Mouse (Mus musculus): ENCODE measurements around the gene AU021092.

The AU021092 gene

DNA sequence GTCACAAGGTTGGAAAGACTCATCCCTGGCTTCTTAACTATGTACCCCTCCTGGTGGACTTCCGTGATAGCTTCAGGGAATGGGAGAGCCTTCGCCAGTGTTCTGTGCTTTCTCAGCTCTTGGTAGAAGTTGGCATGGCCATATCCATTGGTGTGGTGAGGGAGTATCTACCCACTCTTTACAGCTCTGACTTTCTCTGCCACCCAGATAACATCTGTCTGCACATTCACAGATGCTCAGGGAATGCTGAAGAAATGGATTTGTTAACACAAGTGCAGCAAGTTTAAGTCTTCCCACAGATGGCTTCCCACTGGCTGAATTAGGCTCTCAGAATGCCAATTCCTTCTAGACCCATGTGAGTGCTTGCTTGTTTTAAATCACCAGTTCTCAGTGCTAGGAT is 8.0 kb downstream of the AU021092 start:
- no peak for DNase-seq (ENCODE audit: extremely low spot score, low spot score)

DNA sequence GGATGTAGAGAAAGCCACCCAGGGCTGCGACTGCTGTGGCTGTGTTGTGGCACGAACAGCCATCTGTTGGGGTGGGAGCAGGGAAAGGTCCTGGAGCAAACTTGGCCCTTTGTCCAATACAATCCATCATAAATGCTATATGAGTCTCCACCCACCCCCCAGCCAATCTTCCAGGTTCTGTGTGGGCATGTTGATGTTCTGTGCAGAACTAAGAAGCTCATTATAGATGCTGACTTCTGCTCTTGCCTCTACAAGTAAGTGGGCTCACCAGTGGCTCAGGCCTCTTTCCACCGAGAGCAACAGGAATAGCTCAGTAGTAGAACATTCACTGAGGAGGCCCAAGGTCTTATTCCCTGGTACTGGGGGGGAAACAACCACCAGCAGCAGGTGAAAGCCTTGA is 9.9 kb downstream of the AU021092 start:
- no peak for DNase-seq (ENCODE audit: extremely low spot score, low spot score)

DNA sequence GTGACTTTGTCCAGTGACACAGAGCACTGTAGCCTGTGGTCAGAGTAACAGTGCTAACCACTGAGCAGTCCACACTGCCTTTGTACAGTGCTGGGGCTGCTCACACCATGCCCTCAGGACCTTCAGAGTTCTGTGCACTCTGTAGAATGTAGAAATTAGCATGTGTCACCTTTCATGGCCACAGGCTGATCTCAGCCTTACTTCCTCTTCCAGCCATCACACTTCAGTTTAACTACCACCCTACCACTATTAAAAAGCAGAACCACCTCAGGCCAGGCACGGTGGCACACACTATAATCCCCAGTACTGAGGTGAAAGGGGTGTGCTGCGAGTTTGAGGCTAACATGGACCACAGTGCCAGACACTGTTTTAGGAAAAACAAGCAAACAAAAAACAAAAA is 11.7 kb downstream of the AU021092 start:
- DNase-seq (ENCODE audit: extremely low spot score, low spot score): no peak

DNA sequence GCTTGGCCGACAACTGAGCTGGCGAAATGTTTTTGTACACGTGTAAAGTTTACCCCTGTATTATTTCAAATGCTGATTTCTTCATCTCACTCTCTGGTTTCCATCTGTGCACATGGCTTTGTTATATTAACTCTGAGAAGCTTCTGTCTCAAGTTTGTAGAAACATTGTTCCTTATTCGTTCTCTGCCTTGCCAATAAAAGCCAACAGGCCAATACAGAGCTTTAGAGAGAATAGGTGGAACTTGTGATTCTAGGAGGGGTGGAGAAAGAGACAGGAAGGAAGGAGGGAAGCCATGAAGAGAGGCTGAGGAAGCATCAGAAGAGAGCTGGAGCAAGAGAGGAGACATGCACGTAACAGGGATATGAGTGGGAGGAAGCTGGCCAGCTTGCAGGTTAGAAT is 16.0 kb downstream of the AU021092 start:
- DNase-seq (ENCODE audit: extremely low spot score, low spot score): no peak

DNA sequence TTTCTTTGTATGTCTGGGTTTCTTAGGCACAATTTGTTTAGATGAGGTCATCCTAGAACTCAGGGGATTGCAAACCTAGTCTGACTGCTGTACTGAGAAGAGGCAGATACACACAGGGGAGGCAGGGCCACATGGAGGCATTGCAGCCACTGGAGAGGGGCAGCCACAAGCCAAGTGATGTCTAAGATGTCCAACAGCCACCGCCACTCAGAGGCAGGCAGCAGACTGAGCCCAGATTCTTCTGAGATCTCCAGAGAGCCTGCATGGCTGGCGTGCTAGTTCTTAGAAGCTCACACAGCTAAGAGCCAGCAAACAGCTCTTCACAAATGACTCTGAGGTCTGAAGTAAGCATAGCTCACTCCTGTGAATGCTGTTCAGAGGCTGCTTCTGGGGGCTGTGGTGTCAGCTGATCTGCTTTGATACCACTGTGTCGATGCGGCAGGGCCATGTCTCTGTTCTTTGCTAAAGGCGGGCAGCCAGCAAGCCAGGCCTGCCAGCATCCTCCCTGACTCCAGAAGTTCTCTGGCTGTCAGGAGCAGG is 16.6 kb downstream of the AU021092 start:
- DNase-seq (ENCODE audit: extremely low spot score, low spot score): no peak

DNA sequence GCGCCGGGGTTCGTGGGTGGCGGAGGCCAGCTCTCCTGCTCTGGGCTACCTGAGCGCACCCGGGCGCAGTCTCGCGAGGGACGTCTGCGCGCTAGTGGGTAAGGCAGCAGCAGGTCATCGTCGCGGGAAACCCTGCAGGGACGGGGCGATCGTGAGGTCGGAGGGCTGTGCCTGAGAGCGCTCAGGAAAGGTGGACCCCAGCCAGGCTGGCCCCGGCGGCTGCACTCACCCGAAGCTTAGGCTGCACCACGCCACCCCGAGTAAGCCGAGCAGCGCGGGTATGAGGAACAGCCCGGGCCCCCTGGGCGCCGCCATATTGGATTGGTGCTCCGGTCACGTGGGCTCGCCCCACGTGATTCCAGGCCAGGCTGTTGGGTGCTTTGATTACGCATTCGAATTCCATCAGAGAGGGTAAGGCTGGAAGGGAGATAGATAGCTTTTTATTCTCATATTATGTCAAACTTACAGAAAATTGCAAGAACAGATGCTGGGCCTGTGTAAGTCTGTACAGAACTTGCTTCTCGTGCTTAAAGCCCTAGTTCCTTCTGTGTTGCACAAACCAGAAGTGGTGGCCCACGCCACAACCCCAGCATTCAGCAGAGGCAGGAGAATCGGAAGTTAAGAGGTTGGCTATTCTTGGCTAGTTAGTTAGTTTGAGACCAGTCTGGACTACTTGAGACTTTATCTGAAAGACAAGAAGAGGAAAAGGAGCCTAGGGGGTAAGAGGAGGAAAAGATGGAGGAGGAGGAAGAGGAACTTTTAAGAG is 18.2 kb downstream of the AU021092 start, which contains the start of gene Nagpa:
Gene Nagpa (minus strand): TSS at position 345 of the 766 bp plus-strand sequence.
- DNase-seq (ENCODE audit: extremely low spot score, low spot score): peak; percentile 81

DNA sequence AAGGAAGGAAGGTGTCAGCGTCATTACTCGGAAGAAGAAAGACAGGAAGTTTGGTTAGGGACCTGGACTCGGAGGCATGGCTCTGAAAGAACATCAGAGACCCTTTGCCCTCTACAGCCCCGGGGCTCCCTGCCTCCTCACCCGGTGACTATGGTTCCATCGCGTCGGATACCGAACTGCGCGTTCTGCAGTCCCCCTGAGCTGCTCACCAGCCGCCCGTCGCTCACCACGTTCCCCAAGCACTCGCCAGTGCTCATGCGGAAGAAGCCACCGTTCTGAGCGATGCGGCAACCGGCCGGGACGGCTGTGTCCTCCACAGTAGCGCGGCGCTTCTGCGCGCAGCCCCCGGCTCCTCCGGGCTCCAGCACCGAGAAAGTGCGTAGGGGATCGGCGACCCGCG is 18.9 kb downstream of the AU021092 start:
- no peak for DNase-seq (ENCODE audit: extremely low spot score, low spot score)

DNA sequence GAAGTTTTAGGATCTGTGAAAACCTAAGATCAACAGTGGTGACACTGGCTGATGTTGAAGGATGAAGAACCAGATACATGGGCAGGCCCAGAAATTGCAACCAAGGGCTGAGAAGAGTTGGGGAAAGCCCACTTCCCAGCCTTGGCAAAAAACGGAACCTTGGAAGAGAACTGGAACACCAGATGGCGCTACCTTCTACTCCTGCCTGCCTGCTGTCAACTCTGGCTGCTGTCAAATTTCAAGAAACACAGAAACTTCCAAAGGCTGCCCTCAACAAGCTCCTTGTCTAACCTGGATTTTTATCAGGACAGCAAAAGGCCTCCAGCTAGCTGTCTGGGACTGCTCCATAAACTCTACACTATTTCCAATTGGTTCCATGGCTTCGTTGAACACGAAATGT is 19.4 kb downstream of the AU021092 start:
- DNase-seq (ENCODE audit: extremely low spot score, low spot score): peak; percentile 27

DNA sequence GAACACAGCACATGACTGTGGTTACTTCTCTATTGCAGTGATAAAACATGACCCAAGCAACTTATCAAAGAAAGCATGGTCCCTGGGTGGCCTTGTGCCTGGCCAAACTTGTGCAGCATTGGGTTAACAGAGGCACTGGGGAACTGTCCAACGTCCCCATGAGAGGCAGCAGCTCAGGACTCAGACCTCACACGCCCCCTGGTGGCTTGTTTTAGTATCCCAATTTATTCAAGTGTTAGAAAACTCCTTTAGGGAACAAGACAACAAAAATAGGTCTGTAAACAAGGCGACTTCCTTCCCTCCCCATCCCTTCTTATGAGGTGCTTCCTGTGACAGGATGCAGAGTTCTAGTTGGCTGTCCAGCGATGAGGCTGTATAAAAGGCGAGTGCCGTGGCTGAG is 27.0 kb downstream of the AU021092 start:
- peak; percentile 35 for DNase-seq (ENCODE audit: extremely low spot score, low spot score)

DNA sequence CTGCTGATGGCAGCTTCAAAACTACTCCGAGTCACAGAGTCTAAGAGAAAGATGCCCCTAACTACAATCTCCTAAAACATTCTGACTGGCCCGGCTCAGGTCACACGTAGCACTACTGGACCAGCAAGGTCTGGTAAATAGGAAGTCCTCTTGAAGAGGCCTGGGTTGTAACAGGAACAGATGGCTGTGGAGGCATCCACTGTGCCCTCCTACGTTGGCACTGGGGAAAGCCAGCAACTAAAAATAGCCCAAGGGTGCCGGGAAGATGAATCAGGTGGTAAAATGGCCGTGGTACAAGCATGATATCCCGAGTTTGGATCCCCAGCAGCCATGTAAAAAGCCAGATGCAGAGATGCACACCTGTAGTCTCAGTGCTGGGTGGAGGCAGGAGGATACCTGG is 35.9 kb downstream of the AU021092 start:
- no peak for DNase-seq (ENCODE audit: extremely low spot score, low spot score)

DNA sequence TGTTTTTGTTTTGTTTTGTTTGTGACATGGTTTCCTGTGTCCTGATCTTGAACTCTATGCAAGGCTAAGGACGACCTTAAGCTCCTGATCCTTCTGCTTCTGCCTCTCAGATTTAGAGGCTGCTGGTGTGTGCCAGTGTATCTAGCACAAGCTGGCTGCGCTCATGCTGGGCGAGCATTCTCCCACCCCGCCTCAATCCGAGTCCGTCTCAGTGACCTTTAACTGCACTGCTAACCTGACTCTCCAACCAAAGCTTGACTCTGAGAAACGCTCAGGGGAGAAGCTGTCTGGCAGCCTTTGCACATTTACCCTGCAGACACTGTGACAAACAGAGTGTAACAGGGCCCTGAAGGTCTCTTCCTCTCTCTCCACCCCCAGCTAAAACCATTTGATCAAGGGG is 36.4 kb downstream of the AU021092 start:
- no peak for DNase-seq (ENCODE audit: extremely low spot score, low spot score)

DNA sequence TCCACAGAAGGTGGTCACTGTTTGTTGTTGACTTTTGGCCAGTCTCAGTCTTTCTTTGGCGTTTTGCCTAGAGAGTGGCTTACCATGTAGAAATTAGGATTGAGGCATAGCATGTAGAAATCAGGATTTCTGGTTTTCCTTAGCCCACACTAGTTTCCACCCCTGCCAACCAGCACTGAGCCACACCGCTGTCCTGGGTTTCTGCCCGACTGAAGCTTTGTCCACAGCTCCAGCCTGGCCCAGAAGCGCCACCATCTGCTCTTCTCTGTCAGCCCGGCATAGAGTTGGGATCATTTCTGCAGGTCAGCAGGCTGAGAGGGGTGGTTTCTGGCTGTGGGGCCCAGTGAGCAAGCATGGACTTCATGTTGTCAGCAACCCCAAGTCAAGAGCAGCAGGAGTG is 37.1 kb downstream of the AU021092 start:
- DNase-seq (ENCODE audit: extremely low spot score, low spot score): no peak

DNA sequence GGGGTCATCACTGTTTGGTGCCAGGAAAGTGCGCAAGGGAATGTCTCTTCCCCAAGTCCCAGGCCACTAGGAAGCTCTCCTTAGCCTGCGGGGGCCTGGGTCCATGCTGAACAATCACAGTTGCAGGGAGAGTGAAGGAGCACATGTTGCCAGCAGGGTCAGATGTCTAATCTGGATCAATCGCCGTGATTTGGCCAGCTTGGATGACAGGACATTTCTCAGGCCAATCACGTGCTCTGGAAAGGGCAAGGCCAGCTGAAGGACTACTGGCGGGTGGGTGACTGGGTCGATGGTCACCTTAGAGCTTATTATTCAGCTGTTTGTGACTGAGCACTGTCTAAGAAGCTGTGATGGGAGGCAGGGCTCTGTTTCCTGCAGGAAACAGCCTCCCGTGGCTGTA is 38.0 kb downstream of the AU021092 start:
- no peak for DNase-seq (ENCODE audit: extremely low spot score, low spot score)

DNA sequence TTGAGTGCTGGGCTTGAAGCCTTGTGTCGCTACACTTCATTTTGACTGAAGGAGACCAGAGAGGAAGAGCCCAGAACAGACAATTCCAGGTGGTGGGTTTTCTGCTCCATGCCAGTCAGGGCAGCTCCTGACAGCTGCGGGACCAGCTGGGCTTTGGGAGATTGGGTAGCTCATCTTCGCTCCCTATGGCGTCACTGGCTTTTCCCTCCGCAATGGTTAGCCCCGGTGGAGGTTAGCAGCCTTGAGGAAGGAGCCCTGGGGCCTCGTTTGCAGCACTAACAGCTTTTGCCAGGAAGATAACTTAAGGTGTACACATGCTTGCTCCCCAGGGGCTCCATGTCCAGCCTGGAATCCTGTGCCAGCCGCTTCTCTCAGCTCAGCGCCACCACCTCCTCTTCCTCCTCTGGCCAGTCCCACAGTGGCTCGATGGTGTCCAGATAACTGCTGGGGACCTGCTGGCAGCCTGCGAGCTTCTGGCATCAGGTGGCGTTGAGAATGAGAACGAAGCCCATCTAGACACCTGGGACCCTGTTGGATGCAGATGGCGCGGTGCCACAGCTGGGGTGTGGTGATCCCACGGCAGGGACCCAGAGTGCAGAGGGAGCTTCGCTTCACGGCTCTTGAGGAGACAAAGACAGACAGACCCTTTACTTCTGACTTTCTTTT is 38.7 kb downstream of the AU021092 start:
- no peak for DNase-seq (ENCODE audit: extremely low spot score, low spot score)

DNA sequence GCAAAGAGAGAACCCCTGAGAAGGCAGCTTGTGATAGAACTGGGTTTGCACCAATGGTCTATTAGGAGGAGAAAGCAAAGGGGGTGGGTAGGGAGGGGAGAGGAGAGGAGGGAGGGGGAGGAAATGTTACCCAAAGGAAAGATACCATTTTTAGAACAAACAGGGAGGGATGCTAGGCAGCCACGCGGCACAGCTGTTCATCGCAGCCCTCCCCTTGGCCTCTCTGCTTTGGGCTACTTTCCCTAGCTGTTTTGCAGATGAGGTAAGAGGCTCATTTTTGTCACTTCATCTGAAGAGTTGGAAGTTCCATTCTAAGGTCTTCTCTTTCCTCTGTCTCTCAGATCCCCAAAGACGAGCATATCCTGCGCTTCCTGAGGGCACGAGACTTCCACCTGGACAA is 49.5 kb downstream of the AU021092 start:
- DNase-seq (ENCODE audit: extremely low spot score, low spot score): no peak

DNA sequence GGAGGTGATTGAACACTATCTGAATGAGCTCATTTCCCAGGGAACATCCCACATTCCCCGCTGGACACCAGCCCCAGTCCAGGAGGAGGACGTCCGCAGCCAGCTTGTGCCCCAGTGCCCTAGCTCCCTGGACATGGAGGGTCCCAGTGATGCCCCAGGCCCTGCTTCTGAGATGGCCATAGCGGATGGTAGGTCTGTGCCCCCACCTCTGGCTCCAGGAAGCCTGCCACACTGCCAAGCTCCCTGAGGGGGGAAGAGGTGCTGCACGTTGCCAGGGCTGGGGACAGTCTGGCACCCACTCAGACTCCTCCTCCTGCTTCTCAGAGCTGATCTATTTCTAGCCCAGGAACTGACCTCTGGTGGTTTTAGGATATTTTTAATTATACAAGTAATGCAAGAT is 53.3 kb downstream of the AU021092 start:
- no peak for DNase-seq (ENCODE audit: extremely low spot score, low spot score)

DNA sequence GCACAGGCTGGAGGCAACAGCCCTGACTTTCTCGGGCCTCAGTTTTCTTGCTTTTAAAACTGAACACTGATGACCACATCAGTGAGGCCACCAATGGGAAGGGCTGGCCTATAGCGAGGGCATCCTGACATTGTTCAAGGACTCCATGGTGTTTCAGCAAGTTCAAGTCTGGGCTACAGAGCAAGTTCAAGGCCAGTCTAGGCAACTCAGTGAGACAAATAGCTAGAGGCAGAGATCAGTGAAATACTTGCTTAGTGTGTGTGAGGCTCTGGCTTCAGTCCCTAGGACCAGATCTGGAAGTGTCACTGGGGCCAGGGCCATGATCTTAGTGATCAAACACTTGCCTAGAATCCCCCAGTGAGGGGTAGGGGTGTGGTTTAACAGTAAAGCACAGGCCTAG is 54.1 kb downstream of the AU021092 start:
- no peak for DNase-seq (ENCODE audit: extremely low spot score, low spot score)

DNA sequence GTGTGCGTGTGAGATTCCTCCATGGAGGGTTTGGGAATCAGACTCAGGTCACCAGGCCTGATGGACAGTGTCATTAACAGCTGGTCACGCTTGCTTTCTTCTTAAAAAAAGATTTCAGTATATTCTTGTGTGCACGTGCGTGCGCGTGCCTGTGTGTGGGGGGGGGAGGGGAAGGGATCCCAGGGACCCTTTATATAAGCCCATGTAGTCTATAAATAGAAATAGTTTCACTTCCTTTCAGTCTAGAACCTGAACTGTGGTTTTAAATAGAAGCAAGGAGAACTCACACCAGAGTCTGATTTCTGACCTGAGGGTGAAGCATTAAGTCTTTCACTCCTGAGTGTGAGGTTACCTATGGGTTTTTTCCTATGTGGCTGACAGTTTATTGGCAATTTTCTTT is 57.8 kb downstream of the AU021092 start:
- DNase-seq (ENCODE audit: extremely low spot score, low spot score): no peak
